ENCODE assay signal across 16 mouse cellular contexts in genomic region chr1:156422856-156423255, GRCm38 (mm10). TPM values are rescaled to one million over a fixed set of nuclear protein-coding genes. Genes with fewer than 3 reads are reported as not detected.
DNase-seq lines count a peak whose midpoint lies in the region; ATAC-seq and TF ChIP-seq lines count a peak whose summit lies in the region.
"Had no signal": no experiment of that assay in that cellular context is flagged by ENCODE, and none has a peak within 500 bp of the region (broad histone marks: within the 10 kb centered on the region; RNA-seq: fewer than 3 reads in every experiment).

No protein-coding gene starts in this region.

- peak; percentile 36 for DNase-seq in adrenal gland, postnatal 10 days
- DNase-seq in adrenal gland, postnatal 25 days = no peak
- no peak for DNase-seq in thymus, adult 2 months
- no peak for DNase-seq in thymus, postnatal 14 days
- DNase-seq: cerebellum, adult 11-12 months; cerebellum, adult 2 months; cerebellum, adult 9-10 months; cerebellum, postnatal 10 days; cerebellum, postnatal 25 days; forebrain, postnatal 0 days had no signal

- H3K4me1 ChIP-seq in thymus, adult 2 months (replicated peaks; ENCODE audit: control insufficient read depth, insufficient read depth, low read length) = peaks cover 33% of the 10 kb centered on the region
- H3K4me1 ChIP-seq: embryonic facial prominence, embryonic 12.5 days had no signal

- 38% methylated on average over 6 of the region's 6 CpGs for WGBS in thymus, adult 2 months

- no peaks in the 10 kb centered on the region for H3K36me3 ChIP-seq in thymus, adult 2 months (ENCODE audit: control insufficient read depth, insufficient read depth, low read length)
- H3K36me3 ChIP-seq: embryonic facial prominence, embryonic 12.5 days; forebrain, embryonic 15.5 days had no signal

- no peak for TF ChIP-seq CTCF in thymus, adult 2 months (IDR thresholded peaks at IDR 0.05; ENCODE audit: borderline replicate concordance, control insufficient read depth, extremely low read depth, insufficient read depth, low read length, poor library complexity)

- no peak for ATAC-seq in megakaryocyte progenitor cell, adult 5-6 weeks (replicated peaks; ENCODE audit: poor library complexity)
- ATAC-seq: activated CD4-positive, CD25-positive, alpha-beta regulatory T cell, adult 4 months; forebrain, embryonic 13.5 days; forebrain, embryonic 15.5 days; forebrain, postnatal 0 days had no signal

- TF ChIP-seq POLR2A in thymus, adult 2 months (IDR thresholded peaks at IDR 0.05; ENCODE audit: control insufficient read depth, extremely low read depth, insufficient read depth, low read length, poor library complexity) = no peak

- H3K27me3 ChIP-seq in thymus, adult 2 months (ENCODE audit: control insufficient read depth, insufficient read depth, low read length) = no peaks in the 10 kb centered on the region
- H3K27me3 ChIP-seq: embryonic facial prominence, embryonic 12.5 days; forebrain, embryonic 13.5 days; forebrain, embryonic 15.5 days had no signal

- H3K27ac ChIP-seq in thymus, adult 2 months (ENCODE audit: control insufficient read depth, insufficient read depth, low read length) = peak overlapping the region; percentile 13
- H3K27ac ChIP-seq: embryonic facial prominence, embryonic 10.5 days; embryonic facial prominence, embryonic 12.5 days; forebrain, embryonic 13.5 days; forebrain, embryonic 15.5 days had no signal

- H3K4me3 ChIP-seq in thymus, adult 2 months (ENCODE audit: control insufficient read depth, insufficient read depth, low read length) = no peak overlapping the region
- H3K4me3 ChIP-seq: embryonic facial prominence, embryonic 10.5 days; embryonic facial prominence, embryonic 12.5 days; forebrain, embryonic 13.5 days; forebrain, embryonic 15.5 days had no signal

RNA-seq across cellular contexts. Expression of gene Axdnd1, which starts 1.9 kb away (rescaled TPM):
- total RNA-seq in adrenal gland, postnatal 10 days (2021) = 1 to 10 TPM in 1 of 2 experiments, under 1 TPM in 1; 0.78 to 1.1 TPM
- total RNA-seq in adrenal gland, postnatal 25 days (2021) = 2.9 and 5.6 TPM in 2 replicates
- polyA plus RNA-seq in thymus, adult 2 months (2012; rRNA removed) = 2.4 and 3.2 TPM in 2 replicates
- total RNA-seq in megakaryocyte progenitor cell, adult 5-6 weeks (2015) = 0.52 TPM in 1 of 2 replicates, not detected in the other
- 0.68 TPM in 1 of 2 replicates, not detected in the other for total RNA-seq in megakaryocyte progenitor cell, adult 5-6 weeks (2017)
- polyA plus RNA-seq: activated CD4-positive, CD25-positive, alpha-beta regulatory T cell, adult 4 months had no signal

RNA-seq across cellular contexts. Expression of gene Soat1, which starts 51.3 kb away (rescaled TPM):
- 100 to 1,000 TPM; 353 to 427 TPM for total RNA-seq in adrenal gland, postnatal 10 days (2021)
- total RNA-seq in adrenal gland, postnatal 25 days (2021) = 728 and 1,057 TPM in 2 replicates
- polyA plus RNA-seq in thymus, adult 2 months (2012; rRNA removed) = 103 and 119 TPM in 2 replicates
- 99.4 and 117 TPM in 2 replicates for total RNA-seq in megakaryocyte progenitor cell, adult 5-6 weeks (2015)
- total RNA-seq in megakaryocyte progenitor cell, adult 5-6 weeks (2017) = 139 and 140 TPM in 2 replicates

RNA-seq across cellular contexts. Expression of gene Gm2000, which starts 57.0 kb away (rescaled TPM):
- 100 to 1,000 TPM; 689 to 701 TPM for total RNA-seq in adrenal gland, postnatal 10 days (2021)
- total RNA-seq in adrenal gland, postnatal 25 days (2021) = 571 and 676 TPM in 2 replicates
- 9.1 and 10.6 TPM in 2 replicates for polyA plus RNA-seq in thymus, adult 2 months (2012; rRNA removed)
- total RNA-seq in megakaryocyte progenitor cell, adult 5-6 weeks (2015) = 1,614 and 1,672 TPM in 2 replicates
- 3,561 and 3,585 TPM in 2 replicates for total RNA-seq in megakaryocyte progenitor cell, adult 5-6 weeks (2017)
